Mouse (Mus musculus) ES-E14 (cell line): Measurements from ENCODE around the gene Specc1l.

ENCODE experiments used
- CHD2 ChIP-seq: IDR thresholded peaks from 2 replicates; pipeline ENCODE4 v1.6.1; 2014; ENCODE audit warnings: mild to moderate bottlenecking, low read depth, low read length, inconsistent platforms
- MAFK ChIP-seq: IDR thresholded peaks from 2 replicates; pipeline ENCODE4 v1.6.1; 2014; ENCODE audit warnings: mild to moderate bottlenecking, low read depth, low read length, inconsistent platforms; ENCODE audit not compliant: insufficient read depth
- ZC3H11A ChIP-seq: IDR thresholded peaks from 2 replicates; pipeline ENCODE4 v1.6.1; 2012; ENCODE audit warnings: low read depth, mild to moderate bottlenecking, inconsistent platforms, low read length, borderline replicate concordance

GRCm38 (mm10) chr10:75355341-75355740 lies 143.5 kb downstream of the Specc1l start:
- no peak for TF ChIP-seq MAFK
- TF ChIP-seq ZC3H11A = no peak
- TF ChIP-seq CHD2 = no peak
